Mouse (Mus musculus): ENCODE results near the gene Pes1. TPM values are rescaled to one million over a fixed set of nuclear protein-coding genes. Genes with fewer than 3 reads are reported as not detected.

Pes1 gene
- total RNA-seq, 1 experiment, result 143 TPM

DNA sequence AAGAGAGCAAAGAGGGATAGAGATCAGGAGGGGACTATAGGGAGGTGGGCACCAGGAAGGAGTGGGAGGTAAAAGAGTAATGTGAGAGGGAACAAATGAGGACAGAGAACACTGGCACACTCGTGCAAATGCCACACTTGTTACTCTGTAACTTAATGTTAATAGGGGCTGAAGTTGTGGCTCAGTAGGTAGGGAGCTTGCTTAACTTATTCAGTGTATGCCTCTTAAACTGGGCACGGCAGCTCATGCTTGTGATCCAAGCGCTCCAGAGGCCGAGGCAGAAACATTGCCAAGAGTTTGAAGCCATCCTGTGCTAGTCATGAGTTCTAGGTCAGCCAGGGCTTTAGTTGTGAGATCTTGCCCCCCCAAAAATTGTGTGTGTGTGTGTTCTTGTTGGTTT is 28.6 kb upstream of the Pes1 start:
- H3K9me3 ChIP-seq (ENCODE audit: control insufficient read depth, insufficient read depth, low read depth, low read length), result no peaks in the 10 kb centered on the region
- peaks cover 4 to 21% of the 10 kb centered on the region in 2 experiments; a peak in 3 of 4 replicates for H3K4me1 ChIP-seq (ENCODE audit: control insufficient read depth in 2 of 2, insufficient read depth in 2 of 2, low read length in 2 of 2, poor library complexity in 1 of 2)
- TF ChIP-seq HCFC1 (IDR thresholded peaks at IDR 0.05; ENCODE audit: borderline replicate concordance, insufficient read depth, low read length) (no peak), CHD2 (IDR thresholded peaks at IDR 0.05; ENCODE audit: low read depth, low read length) (no peak), ZC3H11A (IDR thresholded peaks at IDR 0.05; ENCODE audit: borderline replicate concordance, low read depth, low read length) (no peak), ZNF384 (IDR thresholded peaks at IDR 0.05; ENCODE audit: low read depth, low read length) (no peak), MAFK (IDR thresholded peaks at IDR 0.05; ENCODE audit: insufficient read depth, low read depth, low read length) (no peak)
- in situ Hi-C loops (cut with MboI; ENCODE audit: low sequenced_read_pairs in 2 of 2, unreplicated experiment in 2 of 2), result no loop called here
- H3K27ac ChIP-seq (ENCODE audit: insufficient read depth, low read depth, low read length, poor library complexity, severe bottlenecking), result no peak overlapping the region
- H3K9ac ChIP-seq (ENCODE audit: insufficient read depth, low read depth, low read length, poor library complexity, severe bottlenecking), result no peak overlapping the region
- no peak for DNase-seq (ENCODE audit: low read depth, low spot score)
- no peaks in the 10 kb centered on the region for H3K36me3 ChIP-seq (ENCODE audit: control insufficient read depth, insufficient read depth, low read length, poor library complexity, severe bottlenecking)
- no peak overlapping the region for H3K4me3 ChIP-seq (ENCODE audit: insufficient read depth in 1 of 2, low read depth in 1 of 2, low read length in 2 of 2, poor library complexity in 1 of 2, severe bottlenecking in 1 of 2)

DNA sequence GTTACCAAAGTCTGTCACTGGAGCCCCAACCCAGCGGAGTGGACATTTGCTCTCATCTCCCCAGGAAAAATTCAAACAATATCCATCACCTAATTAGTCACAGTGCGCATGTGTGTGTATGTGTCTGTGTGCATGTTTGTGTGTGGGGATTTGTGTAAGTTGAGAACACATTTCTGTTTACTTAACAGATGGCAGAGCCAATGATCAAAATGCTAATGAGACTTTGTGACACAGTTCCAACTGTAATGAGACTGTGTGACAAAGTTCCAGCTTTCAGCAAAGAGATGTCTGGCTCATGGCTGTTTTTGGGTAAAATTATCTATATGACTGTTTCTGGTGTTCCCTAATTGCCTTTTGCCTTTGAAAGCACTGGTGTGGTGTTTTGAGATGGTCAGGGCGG is 27.5 kb upstream of the Pes1 start:
- Histone ChIP-seq H3K4me3 (ENCODE audit: insufficient read depth in 1 of 2, low read depth in 1 of 2, low read length in 2 of 2, poor library complexity in 1 of 2, severe bottlenecking in 1 of 2) (no peak overlapping the region), H3K9ac (ENCODE audit: insufficient read depth, low read depth, low read length, poor library complexity, severe bottlenecking) (no peak overlapping the region), H3K27ac (ENCODE audit: insufficient read depth, low read depth, low read length, poor library complexity, severe bottlenecking) (no peak overlapping the region), H3K36me3 (ENCODE audit: control insufficient read depth, insufficient read depth, low read length, poor library complexity, severe bottlenecking) (no peaks in the 10 kb centered on the region), H3K4me1 (ENCODE audit: control insufficient read depth in 2 of 2, insufficient read depth in 2 of 2, low read length in 2 of 2, poor library complexity in 1 of 2) (peaks cover 4 to 14% of the 10 kb centered on the region in 2 experiments; a peak in 3 of 4 replicates), H3K9me3 (ENCODE audit: control insufficient read depth, insufficient read depth, low read depth, low read length) (no peaks in the 10 kb centered on the region)
- TF ChIP-seq CHD2 (IDR thresholded peaks at IDR 0.05; ENCODE audit: low read depth, low read length) (no peak), HCFC1 (IDR thresholded peaks at IDR 0.05; ENCODE audit: borderline replicate concordance, insufficient read depth, low read length) (no peak), ZNF384 (IDR thresholded peaks at IDR 0.05; ENCODE audit: low read depth, low read length) (no peak), ZC3H11A (IDR thresholded peaks at IDR 0.05; ENCODE audit: borderline replicate concordance, low read depth, low read length) (no peak), MAFK (IDR thresholded peaks at IDR 0.05; ENCODE audit: insufficient read depth, low read depth, low read length) (no peak)
- in situ Hi-C loops (cut with MboI; ENCODE audit: low sequenced_read_pairs in 2 of 2, unreplicated experiment in 2 of 2), result no loop called here
- DNase-seq (ENCODE audit: low read depth, low spot score), result no peak

DNA sequence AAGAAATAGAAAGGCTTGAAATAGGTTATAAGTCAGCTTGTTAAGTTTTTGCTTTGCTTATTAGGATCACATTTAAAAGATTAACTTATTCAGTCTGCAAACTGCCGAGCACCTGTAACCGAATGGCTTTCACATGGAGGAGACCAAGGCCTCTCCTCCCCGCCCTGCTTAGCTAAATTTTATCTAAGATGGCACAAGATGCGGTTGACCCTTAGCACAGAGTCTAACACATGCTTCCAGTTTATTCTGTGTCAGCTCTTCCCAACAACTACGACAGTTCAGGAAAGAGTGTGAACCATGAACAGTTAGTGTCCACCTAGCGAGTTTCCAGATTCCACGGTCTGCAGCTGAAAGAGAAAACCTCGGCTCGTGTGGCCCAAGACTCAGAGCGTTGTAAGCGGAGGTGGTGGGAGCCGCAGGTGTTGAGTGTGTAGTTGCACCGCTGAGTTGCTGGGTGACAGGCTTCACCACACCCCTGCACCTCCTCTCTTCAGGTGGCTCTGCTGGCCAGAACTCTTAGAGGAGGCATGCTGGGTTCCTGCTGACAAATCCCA is 26.4 kb upstream of the Pes1 start:
- DNase-seq (ENCODE audit: low read depth, low spot score), result no peak
- H3K9ac ChIP-seq (ENCODE audit: insufficient read depth, low read depth, low read length, poor library complexity, severe bottlenecking), result no peak overlapping the region
- peaks cover 3 to 13% of the 10 kb centered on the region in 2 experiments; a peak in 2 of 4 replicates for H3K4me1 ChIP-seq (ENCODE audit: control insufficient read depth in 2 of 2, insufficient read depth in 2 of 2, low read length in 2 of 2, poor library complexity in 1 of 2)
- no peak overlapping the region for H3K4me3 ChIP-seq (ENCODE audit: insufficient read depth in 1 of 2, low read depth in 1 of 2, low read length in 2 of 2, poor library complexity in 1 of 2, severe bottlenecking in 1 of 2)
- in situ Hi-C loops (cut with MboI; ENCODE audit: low sequenced_read_pairs in 2 of 2, unreplicated experiment in 2 of 2), result no loop called here
- no peak overlapping the region for H3K27ac ChIP-seq (ENCODE audit: insufficient read depth, low read depth, low read length, poor library complexity, severe bottlenecking)
- no peaks in the 10 kb centered on the region for H3K36me3 ChIP-seq (ENCODE audit: control insufficient read depth, insufficient read depth, low read length, poor library complexity, severe bottlenecking)
- TF ChIP-seq HCFC1 (IDR thresholded peaks at IDR 0.05; ENCODE audit: borderline replicate concordance, insufficient read depth, low read length) (no peak), ZC3H11A (IDR thresholded peaks at IDR 0.05; ENCODE audit: borderline replicate concordance, low read depth, low read length) (no peak), ZNF384 (IDR thresholded peaks at IDR 0.05; ENCODE audit: low read depth, low read length) (no peak), CHD2 (IDR thresholded peaks at IDR 0.05; ENCODE audit: low read depth, low read length) (no peak), MAFK (IDR thresholded peaks at IDR 0.05; ENCODE audit: insufficient read depth, low read depth, low read length) (no peak)
- no peaks in the 10 kb centered on the region for H3K9me3 ChIP-seq (ENCODE audit: control insufficient read depth, insufficient read depth, low read depth, low read length)

DNA sequence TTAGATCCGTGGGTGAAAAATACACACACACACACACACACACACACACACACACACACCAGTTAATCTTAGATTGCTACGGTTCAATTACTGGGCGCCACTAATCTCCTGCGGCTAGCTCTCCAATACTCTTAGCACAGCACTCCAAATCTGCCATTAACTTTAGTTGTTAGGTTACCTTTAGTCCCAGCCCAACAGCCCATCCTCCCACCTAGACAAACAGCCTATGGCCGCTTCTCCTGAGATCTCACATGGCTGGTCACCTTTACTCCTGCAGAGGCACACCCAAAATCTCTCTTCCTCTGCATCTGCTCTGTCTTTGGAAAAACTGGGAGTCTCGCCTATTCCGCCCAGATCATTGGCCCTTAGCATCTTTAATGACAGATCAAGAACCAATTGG is 22.4 kb upstream of the Pes1 start:
- no peak for TF ChIP-seq ZC3H11A (IDR thresholded peaks at IDR 0.05; ENCODE audit: borderline replicate concordance, low read depth, low read length)
- TF ChIP-seq HCFC1 (IDR thresholded peaks at IDR 0.05; ENCODE audit: borderline replicate concordance, insufficient read depth, low read length), result no peak
- no peak for TF ChIP-seq CHD2 (IDR thresholded peaks at IDR 0.05; ENCODE audit: low read depth, low read length)
- no peak for TF ChIP-seq MAFK (IDR thresholded peaks at IDR 0.05; ENCODE audit: insufficient read depth, low read depth, low read length)
- no peak for TF ChIP-seq ZNF384 (IDR thresholded peaks at IDR 0.05; ENCODE audit: low read depth, low read length)
- Histone ChIP-seq H3K9me3 (ENCODE audit: control insufficient read depth, insufficient read depth, low read depth, low read length) (no peaks in the 10 kb centered on the region), H3K9ac (ENCODE audit: insufficient read depth, low read depth, low read length, poor library complexity, severe bottlenecking) (no peak overlapping the region), H3K4me1 (ENCODE audit: control insufficient read depth in 2 of 2, insufficient read depth in 2 of 2, low read length in 2 of 2, poor library complexity in 1 of 2) (peaks cover 2 to 8% of the 10 kb centered on the region in 2 experiments; a peak in 2 of 4 replicates), H3K36me3 (ENCODE audit: control insufficient read depth, insufficient read depth, low read length, poor library complexity, severe bottlenecking) (no peaks in the 10 kb centered on the region), H3K4me3 (ENCODE audit: insufficient read depth in 1 of 2, low read depth in 1 of 2, low read length in 2 of 2, poor library complexity in 1 of 2, severe bottlenecking in 1 of 2) (no peak overlapping the region), H3K27ac (ENCODE audit: insufficient read depth, low read depth, low read length, poor library complexity, severe bottlenecking) (no peak overlapping the region)
- DNase-seq (ENCODE audit: low read depth, low spot score), result no peak
- in situ Hi-C loops (cut with MboI; ENCODE audit: low sequenced_read_pairs in 2 of 2, unreplicated experiment in 2 of 2), result no loop called here

All from ES-E14 (cell line).